Mouse (Mus musculus) brain, embryonic 14.5 days (tissue): ENCODE measurements around the gene Tspoap1. TPM values are rescaled to one million over a fixed set of nuclear protein-coding genes. Genes with fewer than 3 reads are reported as not detected.
A peak's percentile ranks its signal among the peaks of the same experiment; 100 is the strongest.

Experiments used
- DNase-seq: peaks from one replicate; pipeline ENCODE4 v3.0.0-alpha.2; 2011; ENCODE audit warnings: low read depth
- CTCF ChIP-seq: fragments of 200-500 bp; IDR thresholded peaks from 2 replicates; pipeline ENCODE4 v1.5.1; 2012; ENCODE audit warnings: inconsistent platforms, mild to moderate bottlenecking, moderate library complexity, borderline replicate concordance; ENCODE audit not compliant: insufficient read depth, insufficient read length; ENCODE audit errors: extremely low read depth
- POLR2A ChIP-seq: fragments of 200-500 bp; IDR thresholded peaks from 2 replicates; pipeline ENCODE4 v1.6.1; 2012; ENCODE audit warnings: mild to moderate bottlenecking, inconsistent platforms, borderline replicate concordance; ENCODE audit not compliant: poor library complexity, insufficient read depth, insufficient read length, severe bottlenecking; ENCODE audit errors: extremely low read depth
- polyA plus RNA-seq: library from polyadenylated mRNA; depleted of rRNA; stranded (reverse); fragments of >200 nt; gene quantifications from 2 replicates; pipeline ENCODE4 v1.2.3, GENCODE M21; 2012

Tspoap1 gene
- polyA plus RNA-seq, 1 experiment, result 168 TPM

- TF ChIP-seq POLR2A (no peak), CTCF (no peak)
- DNase-seq, result no peak
These were observed 3.1 kb upstream of the Tspoap1 start for GRCm38 (mm10) chr11:87757001-87757954.

GRCm38 (mm10) chr11:87758161-87758911 is 2.0 kb upstream of the Tspoap1 start:
- TF ChIP-seq CTCF, result no peak
- no peak for TF ChIP-seq POLR2A

GRCm38 (mm10) chr11:87758957-87759608 is 1.3 kb upstream of the Tspoap1 start:
- no peak for TF ChIP-seq CTCF
- no peak for TF ChIP-seq POLR2A
- DNase-seq, result no peak

More at GRCm38 (mm10) chr11:87758161-87758911, 2.0 kb upstream of the Tspoap1 start:
- no peak for DNase-seq

- TF ChIP-seq CTCF (peak; percentile 28; the same call in 1 of the 2 replicates), POLR2A (no peak)
- DNase-seq, result peak; percentile 56
These were observed 734 bp upstream of the Tspoap1 start for GRCm38 (mm10) chr11:87759609-87760005.

- DNase-seq, result no peak
- TF ChIP-seq CTCF (no peak), POLR2A (no peak)
These were observed 910 bp downstream of the Tspoap1 start for GRCm38 (mm10) chr11:87761181-87761721.

GRCm38 (mm10) chr11:87761806-87762701 is 1.7 kb downstream of the Tspoap1 start:
- TF ChIP-seq CTCF (no peak), POLR2A (no peak)
- no peak for DNase-seq

- no peak for DNase-seq
- TF ChIP-seq CTCF, result no peak
- no peak for TF ChIP-seq POLR2A
These were observed 2.5 kb downstream of the Tspoap1 start for GRCm38 (mm10) chr11:87762702-87763385.

- peak; percentile 5; the same call in 1 of the 2 replicates for TF ChIP-seq CTCF
- no peak for TF ChIP-seq POLR2A
- DNase-seq, result peak; percentile 90
These were observed 3.2 kb downstream of the Tspoap1 start for GRCm38 (mm10) chr11:87763511-87763987.
